Mouse (Mus musculus) cerebellum, postnatal 36 days (tissue): Measurements from ENCODE around the gene Agbl4.

Experiments used
- DNase-seq, 2 experiments: peaks; one replicate each; pipeline ENCODE4 v3.0.0; 2021 to 2022; ENCODE audit warnings: mixed read lengths in 2 of 2

Gene Agbl4

GRCm38 (mm10) chr4:111594655-111595295, 1197.3 kb downstream of the Agbl4 start:
- DNase-seq: no peak

- peak; percentile 3 to 7 for DNase-seq
These were observed 1199.8 kb downstream of the Agbl4 start for GRCm38 (mm10) chr4:111597249-111597661.

GRCm38 (mm10) chr4:111597986-111598385, 1200.5 kb downstream of the Agbl4 start:
- DNase-seq: no peak

DNA sequence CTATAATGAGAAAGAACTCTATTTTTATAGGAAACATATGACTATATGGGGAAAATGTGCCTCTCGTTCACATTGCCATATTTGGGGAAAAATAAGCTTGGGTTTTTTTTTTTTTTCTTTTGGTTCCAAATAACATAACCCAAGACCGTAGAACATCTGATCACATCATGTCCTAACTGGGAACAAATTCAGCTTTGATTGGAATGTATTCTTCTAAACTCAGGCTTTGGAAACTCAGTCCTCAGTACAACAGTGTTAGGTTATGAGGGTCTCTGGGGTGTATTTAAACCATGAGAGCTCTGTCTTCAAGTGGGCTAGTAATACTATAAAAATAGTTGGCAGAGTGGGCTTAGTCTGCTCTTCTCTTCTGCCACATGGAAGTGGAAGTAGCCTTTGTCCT, 1205.7 kb downstream of the Agbl4 start:
- DNase-seq: no peak

DNA sequence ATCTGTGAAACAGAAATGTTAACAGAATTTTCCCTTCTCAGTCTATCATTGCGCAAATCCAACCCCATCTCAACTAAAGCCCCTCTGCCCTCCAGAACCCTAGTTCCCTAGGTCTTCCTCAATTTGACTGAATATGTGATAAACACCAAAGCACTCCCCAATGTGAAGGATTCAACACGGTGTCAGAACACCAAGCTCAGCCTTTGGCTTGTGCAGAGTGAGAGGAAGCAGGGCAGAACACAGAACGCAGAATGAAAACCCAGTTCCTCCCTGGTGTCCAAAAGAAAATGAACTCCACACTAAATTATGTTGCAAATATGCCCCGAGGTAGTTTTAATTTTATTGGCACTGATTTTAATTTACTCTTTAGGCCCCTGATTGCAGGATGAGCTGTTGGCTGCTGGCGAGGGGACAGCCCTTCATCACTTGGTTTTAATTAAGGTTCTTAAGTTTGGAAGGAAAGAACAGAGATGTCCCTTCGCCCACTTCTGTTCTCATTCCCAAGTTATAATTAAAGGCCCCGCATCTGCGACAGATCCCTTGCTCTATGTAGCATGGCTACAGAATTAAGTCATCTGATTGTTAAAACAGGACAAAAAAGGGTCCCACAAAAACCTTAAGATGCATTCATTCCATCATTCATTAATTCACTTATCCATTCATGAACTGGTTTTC, 1210.5 kb downstream of the Agbl4 start:
- DNase-seq: no peak

DNA sequence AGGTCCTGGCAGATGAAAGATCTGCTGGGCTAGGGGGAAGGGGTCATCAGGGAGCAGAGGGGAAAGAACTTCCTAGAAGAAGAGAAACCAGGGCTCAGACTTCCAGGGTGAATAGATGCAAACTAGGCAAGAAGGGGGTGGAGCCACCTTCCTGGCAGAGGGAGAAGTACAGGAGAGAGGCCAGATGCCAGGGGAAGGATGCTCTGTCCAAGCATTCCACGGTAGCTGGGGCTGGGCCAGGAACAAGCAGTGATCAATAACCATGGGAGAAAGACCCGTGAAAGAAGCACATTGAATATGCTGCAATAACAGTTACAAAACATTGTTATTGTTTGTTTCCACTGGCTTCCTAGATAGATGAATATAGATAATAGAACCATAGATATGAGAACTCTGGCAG, 1224.4 kb downstream of the Agbl4 start:
- DNase-seq: no peak

DNA sequence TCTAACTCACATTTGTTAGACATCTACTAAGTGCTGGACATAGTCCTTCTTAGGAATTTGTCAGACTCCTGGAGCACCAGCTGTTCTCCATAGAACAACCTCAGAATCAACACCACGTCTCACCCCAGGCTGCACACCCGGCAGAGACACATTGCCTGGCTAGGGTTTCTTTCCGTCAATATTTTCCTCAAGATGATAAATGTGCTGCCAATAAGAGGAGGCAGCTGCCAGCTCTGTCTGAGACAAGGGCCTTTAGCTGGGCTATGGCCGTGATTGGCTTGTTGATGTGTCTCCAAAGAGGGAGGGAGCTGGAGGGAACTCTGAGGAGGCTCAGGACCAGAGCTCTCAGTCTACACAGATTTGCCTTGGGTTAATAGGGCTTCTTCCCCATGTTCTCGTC, 1227.5 kb downstream of the Agbl4 start:
- DNase-seq: no peak

DNA sequence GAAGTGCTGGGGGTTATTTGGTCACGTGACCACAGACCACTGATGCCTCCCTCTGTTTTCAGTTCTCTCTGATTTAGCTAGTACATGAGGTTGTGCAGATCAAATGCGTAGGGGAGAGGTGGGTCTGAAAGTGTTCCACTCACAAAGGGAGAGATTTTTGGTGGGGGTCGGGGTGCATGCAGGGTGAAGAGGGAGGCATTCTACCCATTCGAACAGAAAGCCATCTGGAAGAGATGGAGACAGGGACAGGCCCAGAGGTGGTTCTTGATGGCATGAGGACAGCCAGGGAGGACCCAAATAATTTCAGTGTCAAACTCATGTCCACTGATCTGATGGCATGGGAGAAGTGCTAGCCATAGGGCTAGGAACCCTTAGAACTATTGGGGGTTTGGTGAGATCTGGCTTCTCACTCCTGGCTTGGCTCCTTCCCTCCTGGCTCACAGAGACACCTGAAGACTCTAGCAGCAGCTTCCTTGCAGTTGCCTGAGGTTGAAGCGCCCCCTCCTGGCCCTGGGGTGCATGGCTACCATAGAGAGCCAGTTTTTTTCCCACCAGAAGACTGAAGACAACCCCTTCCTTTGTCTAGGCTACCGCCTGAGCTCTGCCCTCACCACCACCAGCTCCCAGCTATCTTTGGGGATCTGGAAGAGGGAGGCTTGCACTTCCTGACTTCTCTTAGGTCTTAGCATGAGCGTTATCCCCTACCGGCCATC, 1228.8 kb downstream of the Agbl4 start:
- DNase-seq: peak; percentile 48 to 56

DNA sequence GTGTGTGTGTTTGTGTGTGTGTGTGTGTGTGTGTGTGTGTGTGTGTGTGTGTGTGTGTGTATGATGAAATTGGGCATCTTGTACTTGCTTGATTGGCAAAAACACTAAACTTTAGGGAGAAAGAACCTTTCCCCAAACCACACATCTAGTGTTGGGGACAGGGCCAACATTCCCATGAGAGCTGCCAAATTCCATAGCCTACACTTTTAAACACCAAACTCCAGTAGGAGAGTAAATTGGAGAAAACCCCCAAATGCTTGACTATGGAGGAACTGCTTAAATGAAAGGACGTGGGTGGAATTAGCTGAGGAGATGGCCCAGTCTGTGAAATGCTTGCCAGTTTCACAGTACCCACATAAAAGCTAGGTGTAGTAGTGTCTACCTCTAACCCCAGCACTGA, 1235.2 kb downstream of the Agbl4 start:
- no peak for DNase-seq

GRCm38 (mm10) chr4:111635538-111636124, 1238.2 kb downstream of the Agbl4 start:
- DNase-seq: no peak

DNA sequence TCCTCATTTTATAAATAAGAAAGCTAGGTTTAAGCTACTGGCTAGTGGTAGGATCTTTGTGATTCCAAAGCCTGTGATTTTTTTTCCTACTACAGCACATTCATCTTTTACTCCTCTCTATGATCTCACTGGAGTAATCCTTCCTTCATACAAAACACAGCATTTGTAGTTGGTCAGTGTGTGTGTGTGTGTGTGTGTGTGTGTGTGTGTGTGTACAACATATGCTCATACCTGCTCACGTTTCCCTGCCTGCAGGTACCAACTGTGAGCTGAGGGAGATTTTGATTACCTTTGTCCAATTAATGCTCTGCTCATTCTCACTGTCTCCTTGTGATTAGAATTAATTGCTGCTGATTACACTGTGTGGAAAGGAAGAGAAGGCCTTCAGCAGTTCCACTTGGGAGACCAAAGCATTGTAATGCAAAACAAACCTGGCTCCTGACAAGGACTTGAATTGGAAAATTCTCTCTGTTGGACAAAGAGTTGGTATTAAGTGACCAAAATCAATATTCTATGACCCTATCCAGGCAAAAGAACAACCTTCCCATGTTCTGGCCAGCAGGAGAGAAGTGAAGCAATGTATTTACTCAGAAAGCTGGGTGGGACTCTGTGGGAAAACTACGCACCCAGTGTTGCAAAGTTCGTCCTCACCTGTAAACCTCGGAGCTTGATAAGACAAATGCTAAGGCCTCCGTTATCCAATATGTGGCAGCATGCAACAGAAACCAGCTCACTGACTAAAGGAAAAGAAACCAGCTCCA, 1241.7 kb downstream of the Agbl4 start:
- no peak for DNase-seq

- no peak for DNase-seq
These were observed 1247.8 kb downstream of the Agbl4 start for GRCm38 (mm10) chr4:111645117-111645830.

DNA sequence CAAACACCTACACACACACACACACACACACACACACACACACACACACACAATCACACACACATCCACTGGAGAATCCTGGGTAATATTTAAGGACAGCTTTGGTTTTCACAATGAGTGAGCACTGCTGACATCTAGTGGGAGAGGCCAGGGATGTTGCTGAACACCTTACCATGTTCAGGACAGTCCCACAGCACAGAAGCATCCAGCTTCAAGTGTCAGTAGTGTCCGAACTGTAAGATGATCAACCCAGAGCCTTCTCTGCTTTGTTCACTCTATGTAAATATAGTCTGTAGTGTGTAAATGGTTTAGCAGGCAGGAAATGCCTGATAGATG, 1248.3 kb downstream of the Agbl4 start:
- DNase-seq: no peak

GRCm38 (mm10) chr4:111653451-111653850, 1256.0 kb downstream of the Agbl4 start:
- DNase-seq: no peak

DNA sequence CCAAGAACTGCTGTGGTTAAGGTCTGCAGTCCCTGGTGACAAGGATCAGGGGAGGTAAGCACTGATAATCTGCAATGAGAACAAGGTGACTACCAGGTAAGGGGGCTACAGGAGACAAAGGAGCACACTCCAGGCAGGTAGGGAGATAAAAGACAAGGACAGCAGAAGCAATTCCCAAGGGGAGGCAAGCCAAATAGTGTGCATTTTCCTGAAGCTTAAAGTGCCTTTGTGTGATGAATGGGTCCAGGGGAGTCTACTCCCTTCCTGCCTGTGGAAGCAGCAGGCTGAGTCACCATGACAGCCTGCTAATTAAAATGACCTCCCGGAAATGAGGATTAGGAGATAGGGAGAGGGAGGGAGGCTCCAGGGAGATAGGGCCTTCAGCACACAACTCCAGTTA, 1266.3 kb downstream of the Agbl4 start:
- no peak for DNase-seq

DNA sequence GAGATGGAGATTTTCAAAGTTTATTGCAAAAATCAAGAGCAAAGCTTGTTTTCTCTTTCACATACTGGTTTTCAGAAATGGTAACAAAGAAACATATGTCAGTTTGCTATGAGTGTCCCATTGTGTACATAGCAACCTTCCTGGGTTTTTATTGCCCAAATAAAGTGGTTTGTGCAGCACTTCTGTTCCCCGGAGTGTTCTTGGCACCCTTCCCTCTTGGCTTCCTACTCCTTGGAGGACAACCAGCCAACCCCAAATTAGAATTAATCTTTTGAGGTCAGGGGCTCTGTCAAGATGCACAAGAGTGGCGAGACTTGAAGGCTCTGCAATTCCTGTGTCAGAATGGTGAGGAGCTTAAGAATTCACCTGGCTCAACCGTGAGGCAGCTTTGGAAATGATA, 1266.7 kb downstream of the Agbl4 start:
- peak; percentile 8 to 11 for DNase-seq

DNA sequence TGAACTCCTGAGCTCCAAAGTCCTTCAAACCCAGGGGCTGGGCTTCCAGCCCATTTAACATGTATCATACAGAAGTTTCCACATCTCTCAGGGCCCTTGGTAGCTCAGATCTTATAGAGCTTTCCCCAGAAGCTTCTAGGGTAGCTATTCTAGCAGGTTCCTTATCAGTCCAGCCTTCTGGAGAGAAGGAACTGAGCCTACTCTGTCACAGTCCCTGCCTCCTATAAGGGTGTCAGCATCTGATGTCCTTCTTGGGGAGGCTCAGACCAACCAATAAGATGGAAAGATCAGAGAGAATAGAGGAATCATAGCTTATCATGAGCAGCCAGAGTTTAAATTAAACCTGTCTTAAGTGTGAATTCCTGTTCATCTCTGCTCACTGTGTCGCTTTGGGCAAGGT, 1269.3 kb downstream of the Agbl4 start:
- no peak for DNase-seq

GRCm38 (mm10) chr4:111669369-111669768, 1271.9 kb downstream of the Agbl4 start:
- no peak for DNase-seq

DNA sequence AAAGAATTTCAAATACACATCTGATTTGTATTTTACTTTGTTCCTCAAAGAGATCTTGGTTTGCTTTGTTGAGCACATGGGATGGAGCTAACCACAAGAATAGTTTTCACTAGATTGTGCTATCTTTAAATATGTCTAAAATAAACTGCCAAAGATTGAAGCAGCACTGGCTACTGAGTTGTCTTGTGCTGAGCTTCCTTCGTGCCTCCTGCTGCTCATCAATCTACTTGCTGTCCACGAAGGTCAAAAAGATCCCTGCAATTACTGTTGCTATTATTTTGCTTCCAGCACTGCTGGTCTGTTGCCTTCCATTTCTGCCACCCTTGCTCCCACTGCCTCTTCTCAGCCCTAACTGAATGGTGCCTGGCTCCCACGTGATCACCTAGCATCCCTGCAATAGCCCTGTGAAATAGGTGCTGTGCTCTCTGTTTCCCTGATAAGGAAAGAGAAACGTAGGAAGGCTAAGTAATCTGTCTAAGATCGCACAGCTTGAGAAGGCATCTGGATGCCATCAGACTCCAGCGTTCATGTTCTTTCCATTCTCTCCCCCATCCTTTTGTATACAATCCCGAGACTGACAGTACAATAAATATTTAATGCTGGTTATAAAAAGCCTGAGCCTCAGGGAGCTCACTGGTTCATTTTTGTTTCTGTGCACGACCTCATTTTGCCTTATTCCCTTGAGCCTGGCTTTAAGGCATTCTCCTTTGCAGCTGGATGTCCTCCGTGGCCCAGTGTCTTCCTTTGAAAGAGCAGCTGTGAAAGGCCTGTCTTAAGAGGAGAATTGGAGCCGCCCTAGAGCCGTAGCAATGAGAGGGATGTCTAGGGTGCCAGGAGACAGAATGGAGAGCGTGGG, 1273.3 kb downstream of the Agbl4 start:
- DNase-seq: no peak

DNA sequence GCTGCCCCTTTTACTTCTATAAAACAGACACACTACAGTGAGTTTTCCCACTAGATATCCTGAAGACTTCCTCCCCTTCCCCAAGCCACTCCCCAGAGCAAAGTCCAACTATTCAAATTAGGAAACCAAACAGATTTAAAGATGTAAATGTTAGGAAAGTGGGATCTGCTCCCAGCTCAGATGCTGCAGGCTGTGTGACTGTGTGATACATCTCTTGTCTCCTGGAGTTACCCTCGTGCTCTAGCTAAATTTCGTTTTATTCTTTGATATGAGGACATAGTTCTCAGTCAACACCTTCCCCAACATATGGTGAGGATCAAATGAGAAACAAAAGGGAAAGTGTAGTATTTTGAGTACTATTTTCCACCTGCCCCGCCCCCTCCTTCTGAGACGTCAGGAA, 1274.0 kb downstream of the Agbl4 start:
- no peak for DNase-seq

DNA sequence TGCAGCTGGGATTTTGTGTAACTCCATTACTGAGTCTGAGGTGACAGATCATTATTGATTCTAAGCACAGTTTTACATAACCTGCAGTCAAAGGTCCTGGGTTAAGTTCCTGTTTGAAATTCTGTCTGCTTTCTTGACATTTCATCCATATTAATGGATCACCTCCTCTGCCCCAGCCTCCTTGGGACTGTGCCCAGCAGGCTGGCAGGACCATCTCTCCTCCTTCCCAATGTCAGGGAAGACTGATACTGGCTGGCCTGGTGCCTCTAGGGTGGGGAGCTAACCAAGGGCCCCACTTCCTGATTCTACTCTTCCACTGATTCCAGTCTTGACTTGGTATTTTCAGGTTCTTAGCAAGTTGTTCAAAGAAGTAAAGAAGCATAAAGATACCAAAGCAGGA, 1276.4 kb downstream of the Agbl4 start:
- DNase-seq: no peak
